15 mouse cellular contexts compared by ENCODE assay signal in the genomic region with DNA sequence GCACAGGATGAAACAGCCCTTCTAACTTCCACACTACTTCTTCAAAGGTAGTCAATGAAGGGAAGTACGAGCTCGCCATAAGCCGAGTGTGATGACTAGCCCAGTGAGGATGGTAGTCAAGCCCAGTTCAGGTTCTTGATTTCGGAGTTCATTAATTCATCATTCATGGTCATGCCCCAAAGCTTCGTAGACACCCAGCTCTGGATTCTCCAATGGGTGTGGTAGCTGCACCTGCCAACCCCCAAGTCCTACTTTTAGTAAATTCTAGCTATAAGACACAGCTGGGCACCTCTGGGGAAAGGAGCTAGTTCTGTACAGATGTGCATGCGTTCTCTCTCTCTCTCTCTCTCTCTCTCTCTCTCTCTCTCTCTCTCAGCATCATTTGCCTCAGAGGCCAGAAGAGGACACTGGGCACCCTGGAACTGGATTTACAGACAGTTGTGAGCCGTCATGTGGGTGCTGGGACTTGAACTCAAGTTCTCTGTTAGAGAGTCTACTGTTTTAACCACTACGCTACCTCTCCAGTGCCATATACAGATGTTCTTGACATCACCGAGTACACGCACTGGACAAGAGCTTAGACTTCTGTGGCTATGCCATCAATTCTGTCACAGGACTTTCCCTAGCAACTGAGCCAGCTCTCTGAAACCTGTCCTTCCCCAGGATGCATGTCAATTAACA.
"Had no signal": no experiment of that assay in that cellular context is flagged by ENCODE, and none has a peak within 500 bp of the region (broad histone marks: within the 10 kb centered on the region; RNA-seq: fewer than 3 reads in every experiment).

No protein-coding gene starts in this region.

- H3K9ac ChIP-seq: kidney, embryonic 15.5 days; limb, embryonic 15.5 days; liver, embryonic 12.5 days; lung, embryonic 14.5 days; midbrain, embryonic 15.5 days; neural tube, embryonic 12.5 days had no signal

- H3K9me3 ChIP-seq: kidney, embryonic 15.5 days; limb, embryonic 15.5 days; liver, embryonic 12.5 days; megakaryocyte, embryonic 14.5 days; midbrain, embryonic 15.5 days; neural tube, embryonic 12.5 days had no signal

- ATAC-seq: liver, embryonic 12.5 days; midbrain, embryonic 15.5 days had no signal

- H3K36me3 ChIP-seq: kidney, embryonic 15.5 days; limb, embryonic 15.5 days; liver, embryonic 12.5 days; midbrain, embryonic 15.5 days; neural tube, embryonic 12.5 days had no signal

- H3K4me2 ChIP-seq: kidney, embryonic 15.5 days; limb, embryonic 15.5 days; liver, embryonic 12.5 days; lung, embryonic 14.5 days; midbrain, embryonic 11.5 days; midbrain, embryonic 15.5 days; neural tube, embryonic 12.5 days had no signal

- H3K27me3 ChIP-seq: kidney, embryonic 15.5 days; limb, embryonic 15.5 days; liver, embryonic 12.5 days; midbrain, embryonic 15.5 days; neural tube, embryonic 12.5 days had no signal

- H3K4me3 ChIP-seq: kidney, embryonic 15.5 days; left cerebral cortex, adult 2 months; limb, embryonic 15.5 days; liver, embryonic 12.5 days; megakaryocyte, embryonic 14.5 days; midbrain, embryonic 15.5 days; neural tube, embryonic 12.5 days had no signal

- DNase-seq: kidney, postnatal 14 days; lung, embryonic 14.5 days; lung, postnatal 10 days; lung, postnatal 4 days; right cerebral cortex, postnatal 14 days; thymus, postnatal 14 days had no signal

- H3K27ac ChIP-seq: kidney, embryonic 15.5 days; left cerebral cortex, adult 2 months; liver, embryonic 12.5 days; midbrain, embryonic 15.5 days; neural tube, embryonic 12.5 days; stomach, postnatal 0 days had no signal
